Mouse (Mus musculus) hindbrain, embryonic 13.5 days (tissue): ENCODE measurements around the gene Syne3. TPM values are rescaled to one million over a fixed set of nuclear protein-coding genes. Genes with fewer than 3 reads are reported as not detected.

ENCODE experiments used
- ATAC-seq: fragments of 200-750 bp; cut with Nextera tagmentation; 2 replicates; pipeline ENCODE4 v1.8.0; 2017; ENCODE audit warnings: moderate TSS enrichment; ENCODE audit not compliant: low FRiP score
- H3K27ac ChIP-seq: fragments of 300-500 bp; sonication (generic); 2 replicates; pipeline ENCODE4 v1.5.1; 2015; ENCODE audit warnings: inconsistent platforms, mild to moderate bottlenecking, moderate library complexity
- H3K27me3 ChIP-seq: fragments of 300-500 bp; sonication (generic); 2 replicates; pipeline ENCODE4 v1.6.1; 2015; ENCODE audit warnings: mild to moderate bottlenecking, inconsistent platforms
- H3K36me3 ChIP-seq: fragments of 300-500 bp; sonication (generic); 2 replicates; pipeline ENCODE4 v1.6.1; 2015; ENCODE audit warnings: mild to moderate bottlenecking, inconsistent platforms
- H3K4me1 ChIP-seq: fragments of 300-500 bp; sonication (generic); replicated peaks from 2 replicates; pipeline ENCODE4 v1.6.1; 2015; ENCODE audit warnings: inconsistent platforms
- H3K4me2 ChIP-seq: fragments of 300-500 bp; sonication (generic); 2 replicates; pipeline ENCODE4 v1.6.1; 2015; ENCODE audit warnings: inconsistent platforms, mild to moderate bottlenecking, moderate library complexity
- H3K4me3 ChIP-seq: fragments of 300-500 bp; sonication (generic); 2 replicates; pipeline ENCODE4 v1.5.1; 2015; ENCODE audit warnings: mild to moderate bottlenecking, inconsistent platforms
- H3K9ac ChIP-seq: fragments of 300-500 bp; sonication (generic); 2 replicates; pipeline ENCODE4 v1.6.1; 2015; ENCODE audit warnings: mild to moderate bottlenecking, inconsistent platforms
- H3K9me3 ChIP-seq: fragments of 300-500 bp; sonication (generic); 2 replicates; pipeline ENCODE4 v1.6.1; 2016; ENCODE audit warnings: inconsistent platforms
- WGBS: fragments of 180-500 bp; shearing (Covaris S2); methylation state at CpG from one replicate; pipeline ENCODE4 v1.1.7; 2015; 5-methylcytosine and 5-hydroxymethylcytosine counted together
- polyA plus RNA-seq: library from polyadenylated mRNA; unstranded; fragments of >200 nt; fragmentation: Nextera tagmentation; extraction: Ambion mirVana; gene quantifications from 2 replicates; pipeline ENCODE4 v1.2.1, GENCODE M21; 2015

Syne3 gene
- polyA plus RNA-seq, 1 experiment from 2014 or later: 0.31 TPM

DNA sequence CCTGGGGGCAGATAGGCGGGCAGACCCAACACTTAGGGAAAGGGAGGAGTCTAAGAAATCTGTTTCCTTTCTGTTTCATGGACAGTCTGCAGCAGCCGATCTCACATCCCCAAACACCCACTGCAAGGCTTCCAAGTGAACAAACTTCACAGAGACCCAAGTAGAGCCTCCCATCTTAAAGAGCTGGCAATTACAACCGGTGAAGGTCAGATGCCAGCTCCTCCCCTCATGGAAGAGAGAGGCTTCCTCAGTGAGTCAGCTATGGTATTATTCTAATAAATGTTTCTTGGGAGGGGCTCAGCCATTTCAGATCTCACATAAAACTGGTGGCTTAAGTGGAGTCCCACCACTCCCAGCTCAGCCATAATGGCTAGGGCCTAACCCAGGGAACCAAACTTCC lies 5.9 kb downstream of the Syne3 start:
- Histone ChIP-seq H3K9ac (no peak overlapping the region), H3K36me3 (no peaks in the 10 kb centered on the region), H3K27ac (no peak overlapping the region), H3K4me3 (no peak overlapping the region), H3K4me1 (peaks cover 4% of the 10 kb centered on the region), H3K9me3 (no peaks in the 10 kb centered on the region), H3K27me3 (peaks cover 36% of the 10 kb centered on the region), H3K4me2 (no peak overlapping the region)
- ATAC-seq: no peak
- WGBS: 69% methylated on average over 3 of the region's 3 CpGs

GRCm38 (mm10) chr12:105003158-105003557 lies 6.5 kb downstream of the Syne3 start:
- Histone ChIP-seq H3K4me3 (no peak overlapping the region), H3K9me3 (no peaks in the 10 kb centered on the region), H3K27me3 (peaks cover 30% of the 10 kb centered on the region), H3K27ac (no peak overlapping the region), H3K4me2 (no peak overlapping the region), H3K4me1 (no peaks in the 10 kb centered on the region; the same call in 1 of the 2 replicates), H3K9ac (no peak overlapping the region), H3K36me3 (no peaks in the 10 kb centered on the region)
- ATAC-seq: no peak
- WGBS: 37% methylated on average over 9 of the region's 9 CpGs

- no peak for ATAC-seq
- H3K27ac ChIP-seq: no peak overlapping the region
- WGBS: 60% methylated on average over 10 of the region's 10 CpGs
- no peak overlapping the region for H3K4me3 ChIP-seq
- no peaks in the 10 kb centered on the region for H3K36me3 ChIP-seq
- peaks cover 24% of the 10 kb centered on the region for H3K27me3 ChIP-seq
- no peaks in the 10 kb centered on the region for H3K9me3 ChIP-seq
- no peaks in the 10 kb centered on the region; the same call in 1 of the 2 replicates for H3K4me1 ChIP-seq
- no peak overlapping the region for H3K4me2 ChIP-seq
- H3K9ac ChIP-seq: no peak overlapping the region
Measured at GRCm38 (mm10) chr12:105002340-105003132, 7.1 kb downstream of the Syne3 start.

GRCm38 (mm10) chr12:105001317-105001716 lies 8.3 kb downstream of the Syne3 start:
- H3K4me2 ChIP-seq: no peak overlapping the region
- ATAC-seq: no peak
- WGBS: 86% methylated on average over 9 of the region's 9 CpGs
- H3K9me3 ChIP-seq: no peaks in the 10 kb centered on the region
- no peaks in the 10 kb centered on the region for H3K36me3 ChIP-seq
- H3K4me3 ChIP-seq: no peak overlapping the region
- 0 out of 2 replicates have a peak, but pooled peaks cover 13% of the 10 kb centered on the region for H3K27me3 ChIP-seq
- H3K27ac ChIP-seq: no peak overlapping the region
- no peak overlapping the region for H3K9ac ChIP-seq
- no peaks in the 10 kb centered on the region; the same call in 1 of the 2 replicates for H3K4me1 ChIP-seq

GRCm38 (mm10) chr12:105000487-105001283 lies 8.9 kb downstream of the Syne3 start:
- H3K4me1 ChIP-seq: no peaks in the 10 kb centered on the region; the same call in 1 of the 2 replicates
- no peaks in the 10 kb centered on the region for H3K36me3 ChIP-seq
- H3K9ac ChIP-seq: no peak overlapping the region
- 83% methylated on average over 9 of the region's 9 CpGs for WGBS
- no peaks in the 10 kb centered on the region for H3K9me3 ChIP-seq
- no peak overlapping the region for H3K27ac ChIP-seq
- no peak overlapping the region for H3K4me2 ChIP-seq
- no peak overlapping the region for H3K4me3 ChIP-seq
- ATAC-seq: no peak
- H3K27me3 ChIP-seq: 0 out of 2 replicates have a peak, but pooled peaks cover 11% of the 10 kb centered on the region

DNA sequence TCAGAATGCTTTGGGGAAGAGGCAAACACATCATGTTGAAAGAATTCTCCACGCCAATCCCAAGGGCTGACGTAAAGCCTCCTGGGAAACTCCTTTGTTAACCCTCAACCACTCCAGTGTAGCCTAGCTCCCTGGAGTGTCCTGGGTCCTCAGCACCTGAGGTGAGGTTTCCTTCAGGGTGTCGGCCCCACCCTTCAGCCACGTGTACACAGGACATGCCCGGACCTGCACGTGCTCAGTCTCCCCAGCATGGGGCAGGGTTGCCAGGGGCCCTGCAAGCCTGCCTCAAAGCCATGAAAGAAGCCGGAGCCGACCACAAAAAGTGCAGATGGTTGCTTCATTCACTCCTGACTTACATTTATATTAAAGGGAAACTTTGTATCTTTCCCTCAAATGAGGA lies 10.4 kb downstream of the Syne3 start:
- WGBS: 70% methylated on average over 8 of the region's 8 CpGs
- Histone ChIP-seq H3K27me3 (peaks cover 7% of the 10 kb centered on the region; the same call in 1 of the 2 replicates), H3K9me3 (no peaks in the 10 kb centered on the region), H3K4me2 (no peak overlapping the region), H3K4me1 (no peaks in the 10 kb centered on the region; the same call in 1 of the 2 replicates), H3K4me3 (no peak overlapping the region), H3K27ac (no peak overlapping the region), H3K36me3 (no peaks in the 10 kb centered on the region), H3K9ac (no peak overlapping the region)
- ATAC-seq: no peak

DNA sequence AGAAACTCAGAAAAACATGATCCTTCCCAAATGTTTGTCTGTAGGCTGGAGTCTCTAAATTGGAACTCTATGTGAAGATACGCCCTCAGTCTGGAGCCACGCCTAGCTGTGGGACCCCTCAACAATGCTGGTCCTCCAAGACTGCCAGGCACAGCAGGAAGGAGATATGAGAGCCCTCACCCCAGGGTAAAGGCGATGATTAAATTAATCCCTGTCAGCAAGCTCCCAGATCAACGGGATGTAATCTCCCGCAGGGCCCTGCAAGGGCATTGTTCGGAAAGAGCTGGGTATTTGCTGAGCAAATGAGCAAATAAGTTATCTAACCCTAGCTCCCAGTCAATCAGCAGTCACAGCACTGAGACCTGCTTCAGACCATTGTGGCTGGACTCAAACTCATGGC lies 11.1 kb downstream of the Syne3 start:
- H3K9me3 ChIP-seq: no peaks in the 10 kb centered on the region
- no peak for ATAC-seq
- H3K4me1 ChIP-seq: no peaks in the 10 kb centered on the region; the same call in 1 of the 2 replicates
- no peak overlapping the region for H3K4me3 ChIP-seq
- H3K4me2 ChIP-seq: no peak overlapping the region
- 75% methylated on average over 6 of the region's 6 CpGs for WGBS
- H3K27ac ChIP-seq: no peak overlapping the region
- no peaks in the 10 kb centered on the region for H3K36me3 ChIP-seq
- no peak overlapping the region for H3K9ac ChIP-seq
- peaks cover 9% of the 10 kb centered on the region; the same call in 1 of the 2 replicates for H3K27me3 ChIP-seq

DNA sequence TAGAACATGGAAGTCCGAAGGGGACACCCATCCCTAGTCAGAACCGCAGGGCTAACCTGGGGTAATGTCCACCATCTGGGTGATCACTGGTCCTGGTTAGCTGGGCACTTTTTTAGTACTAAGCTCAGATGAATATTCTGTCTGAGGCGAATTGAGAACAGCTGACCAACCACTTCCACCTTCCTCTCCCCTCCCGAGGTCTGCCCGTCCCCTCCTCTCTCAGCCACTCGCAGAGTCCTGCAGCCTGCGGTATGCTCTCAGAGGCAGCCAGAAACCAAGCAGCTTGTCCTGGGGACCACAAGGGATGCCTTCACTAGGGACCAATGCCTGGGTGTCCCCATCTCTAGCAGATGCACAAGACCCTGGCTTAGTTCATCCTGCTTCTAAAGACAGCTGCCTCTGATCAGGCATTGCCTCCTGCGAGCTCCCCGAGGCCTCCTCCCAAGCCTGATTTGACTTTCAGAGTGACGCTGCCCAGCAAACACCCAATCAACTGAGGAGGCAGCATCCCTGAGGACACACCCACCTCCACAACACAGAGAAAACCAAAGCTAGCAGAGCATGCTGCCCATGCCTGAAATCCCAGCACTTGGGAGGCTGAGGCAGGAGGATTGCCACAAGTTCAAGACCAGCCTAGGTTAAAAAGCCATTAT lies 11.8 kb downstream of the Syne3 start:
- 82% methylated on average over 10 of the region's 10 CpGs for WGBS

GRCm38 (mm10) chr12:104997159-104997558 lies 12.4 kb downstream of the Syne3 start:
- no peak for ATAC-seq
- Histone ChIP-seq H3K9me3 (no peaks in the 10 kb centered on the region), H3K4me2 (no peak overlapping the region), H3K9ac (no peak overlapping the region), H3K36me3 (no peaks in the 10 kb centered on the region), H3K4me3 (no peak overlapping the region), H3K27me3 (peaks cover 9% of the 10 kb centered on the region; the same call in 1 of the 2 replicates), H3K27ac (no peak overlapping the region), H3K4me1 (no peaks in the 10 kb centered on the region)
- WGBS: 89% methylated on average over 10 of the region's 10 CpGs

More for the DNA sequence above, 11.8 kb downstream of the Syne3 start:
- H3K4me3 ChIP-seq: no peak overlapping the region
- H3K4me1 ChIP-seq: no peaks in the 10 kb centered on the region; the same call in 1 of the 2 replicates
- no peak overlapping the region for H3K4me2 ChIP-seq
- H3K27ac ChIP-seq: no peak overlapping the region
- no peaks in the 10 kb centered on the region for H3K36me3 ChIP-seq
- peaks cover 9% of the 10 kb centered on the region; the same call in 1 of the 2 replicates for H3K27me3 ChIP-seq
- no peak for ATAC-seq
- H3K9me3 ChIP-seq: no peaks in the 10 kb centered on the region
- H3K9ac ChIP-seq: no peak overlapping the region

GRCm38 (mm10) chr12:104996012-104996728 lies 13.4 kb downstream of the Syne3 start:
- Histone ChIP-seq H3K4me2 (no peak overlapping the region), H3K27me3 (peaks cover 6% of the 10 kb centered on the region; the same call in 1 of the 2 replicates), H3K4me1 (no peaks in the 10 kb centered on the region), H3K27ac (no peak overlapping the region), H3K36me3 (no peaks in the 10 kb centered on the region), H3K4me3 (no peak overlapping the region), H3K9ac (no peak overlapping the region), H3K9me3 (no peaks in the 10 kb centered on the region)
- WGBS: 90% methylated on average over 9 of the region's 9 CpGs
- no peak for ATAC-seq

GRCm38 (mm10) chr12:104995259-104995876 lies 14.2 kb downstream of the Syne3 start:
- no peaks in the 10 kb centered on the region for H3K4me1 ChIP-seq
- no peaks in the 10 kb centered on the region for H3K36me3 ChIP-seq
- H3K9ac ChIP-seq: no peak overlapping the region
- no peak for ATAC-seq
- H3K4me2 ChIP-seq: no peak overlapping the region
- no peak overlapping the region for H3K27ac ChIP-seq
- WGBS: 85% methylated on average over 12 of the region's 12 CpGs
- peaks cover 6% of the 10 kb centered on the region; the same call in 1 of the 2 replicates for H3K27me3 ChIP-seq
- no peaks in the 10 kb centered on the region for H3K9me3 ChIP-seq
- no peak overlapping the region for H3K4me3 ChIP-seq
